Mouse (Mus musculus): ENCODE measurements around the gene Astn1. TPM values are rescaled to one million over a fixed set of nuclear protein-coding genes. Genes with fewer than 3 reads are reported as not detected.

Gene Astn1
- polyA plus RNA-seq, 1 experiment from 2014 or later, result 1.0 TPM

DNA sequence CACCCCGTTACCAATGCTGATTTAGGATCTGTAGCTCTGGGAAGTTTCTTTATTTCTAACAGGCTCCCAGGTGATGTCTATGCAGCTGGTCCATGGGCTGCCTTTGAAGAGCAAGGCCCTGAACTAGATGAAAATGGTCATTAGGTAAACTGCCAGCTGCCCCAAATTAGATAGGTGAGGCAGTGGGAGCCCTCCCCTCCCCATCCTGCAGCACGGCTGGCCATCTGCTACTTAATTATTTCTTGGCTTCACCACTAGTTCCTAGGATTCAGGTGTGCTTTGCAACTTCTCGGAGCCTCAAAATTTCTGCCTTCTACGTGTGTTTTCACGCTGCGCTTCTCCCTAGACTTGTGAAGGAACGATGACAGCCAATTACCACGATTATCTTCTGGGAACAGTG, 59.4 kb downstream of the Astn1 start:
- peaks cover 3% of the 10 kb centered on the region; the same call in 1 of the 2 replicates for H3K9me3 ChIP-seq (ENCODE audit: control insufficient read depth, low read length)
- no peaks in the 10 kb centered on the region for H3K27me3 ChIP-seq (ENCODE audit: control insufficient read depth, insufficient read depth, low read length)
- H3K4me2 ChIP-seq (ENCODE audit: low read length), result no peak overlapping the region
- no peaks in the 10 kb centered on the region for H3K36me3 ChIP-seq (ENCODE audit: control insufficient read depth, insufficient read depth, low read length)
- WGBS, result 75% methylated on average over 8 of the region's 8 CpGs
- H3K4me3 ChIP-seq (ENCODE audit: control insufficient read depth in 1 of 2, insufficient read depth in 1 of 2, low read depth in 1 of 2, low read length in 2 of 2), result no peak overlapping the region
- no peaks in the 10 kb centered on the region for H3K4me1 ChIP-seq (ENCODE audit: control insufficient read depth in 2 of 2, insufficient read depth in 2 of 2, low read length in 2 of 2)
- no peak for ATAC-seq (ENCODE audit: insufficient number of reproducible peaks, insufficient read depth, low FRiP score, low read depth)
- H3K27ac ChIP-seq (replicated peaks in 1 of 2; ENCODE audit: control insufficient read depth in 1 of 2, insufficient read depth in 1 of 2, low read depth in 2 of 2, low read length in 2 of 2), result no peak overlapping the region
- no peak overlapping the region for H3K9ac ChIP-seq (ENCODE audit: low read length)

DNA sequence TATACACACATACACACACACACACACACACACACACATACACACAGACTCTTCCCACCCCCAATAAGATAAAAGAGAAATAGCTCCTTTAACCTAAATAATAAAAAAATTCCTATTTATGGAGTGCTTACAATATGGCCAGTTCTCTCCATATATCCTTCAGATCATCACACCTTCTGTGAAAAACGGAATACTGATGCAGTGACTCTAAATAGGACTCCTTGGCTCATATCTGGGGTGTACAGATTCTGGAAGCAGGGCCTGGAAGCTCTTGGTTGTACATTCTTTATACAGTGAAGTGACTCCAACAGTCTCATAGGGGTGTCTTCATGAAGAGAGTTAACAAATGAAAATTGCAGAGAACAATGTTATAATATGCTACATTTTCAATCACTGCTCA, 60.7 kb downstream of the Astn1 start:
- ATAC-seq (ENCODE audit: insufficient number of reproducible peaks, insufficient read depth, low FRiP score, low read depth), result no peak
- H3K9me3 ChIP-seq (ENCODE audit: control insufficient read depth, low read length), result peaks cover 3% of the 10 kb centered on the region; the same call in 1 of the 2 replicates
- no peak overlapping the region for H3K27ac ChIP-seq (replicated peaks in 1 of 2; ENCODE audit: control insufficient read depth in 1 of 2, insufficient read depth in 1 of 2, low read depth in 2 of 2, low read length in 2 of 2)
- H3K4me1 ChIP-seq (ENCODE audit: control insufficient read depth in 2 of 2, insufficient read depth in 2 of 2, low read length in 2 of 2), result no peaks in the 10 kb centered on the region
- no peaks in the 10 kb centered on the region for H3K27me3 ChIP-seq (ENCODE audit: control insufficient read depth, insufficient read depth, low read length)
- H3K9ac ChIP-seq (ENCODE audit: low read length), result no peak overlapping the region
- no peaks in the 10 kb centered on the region for H3K36me3 ChIP-seq (ENCODE audit: control insufficient read depth, insufficient read depth, low read length)
- 57% methylated on average over 1 of the region's 1 CpGs for WGBS
- H3K4me2 ChIP-seq (ENCODE audit: low read length), result no peak overlapping the region
- no peak overlapping the region for H3K4me3 ChIP-seq (ENCODE audit: control insufficient read depth in 1 of 2, insufficient read depth in 1 of 2, low read depth in 1 of 2, low read length in 2 of 2)

DNA sequence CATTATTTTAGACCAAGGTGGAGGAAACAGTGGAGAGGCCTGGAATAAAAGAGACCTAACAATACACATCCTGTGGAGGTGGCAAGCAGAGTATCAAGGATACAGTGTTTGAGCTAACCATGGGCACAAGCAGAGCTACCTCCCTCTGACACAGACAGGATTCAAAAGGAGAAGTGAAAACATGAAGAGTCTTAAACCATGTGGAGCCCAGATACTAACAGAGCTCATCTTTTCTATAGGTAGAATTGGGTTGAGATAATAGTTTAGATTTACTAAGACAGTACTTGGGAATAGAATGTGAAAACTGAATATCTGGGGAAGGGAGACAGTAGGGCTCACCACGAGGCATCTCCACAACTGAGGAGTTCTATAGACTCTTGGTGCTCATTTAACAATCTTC, 84.0 kb downstream of the Astn1 start:
- WGBS, result 54% methylated on average over 1 of the region's 1 CpGs
- Histone ChIP-seq H3K9ac (ENCODE audit: low read length) (no peak overlapping the region), H3K4me2 (ENCODE audit: low read length) (no peak overlapping the region), H3K9me3 (ENCODE audit: control insufficient read depth, low read length) (no peaks in the 10 kb centered on the region), H3K4me3 (ENCODE audit: control insufficient read depth in 1 of 2, insufficient read depth in 1 of 2, low read depth in 1 of 2, low read length in 2 of 2) (no peak overlapping the region), H3K36me3 (ENCODE audit: control insufficient read depth, insufficient read depth, low read length) (no peaks in the 10 kb centered on the region), H3K27me3 (ENCODE audit: control insufficient read depth, insufficient read depth, low read length) (no peaks in the 10 kb centered on the region), H3K4me1 (ENCODE audit: control insufficient read depth in 2 of 2, insufficient read depth in 2 of 2, low read length in 2 of 2) (no peaks in the 10 kb centered on the region), H3K27ac (replicated peaks in 1 of 2; ENCODE audit: control insufficient read depth in 1 of 2, insufficient read depth in 1 of 2, low read depth in 2 of 2, low read length in 2 of 2) (no peak overlapping the region)
- no peak for ATAC-seq (ENCODE audit: insufficient number of reproducible peaks, insufficient read depth, low FRiP score, low read depth)

DNA sequence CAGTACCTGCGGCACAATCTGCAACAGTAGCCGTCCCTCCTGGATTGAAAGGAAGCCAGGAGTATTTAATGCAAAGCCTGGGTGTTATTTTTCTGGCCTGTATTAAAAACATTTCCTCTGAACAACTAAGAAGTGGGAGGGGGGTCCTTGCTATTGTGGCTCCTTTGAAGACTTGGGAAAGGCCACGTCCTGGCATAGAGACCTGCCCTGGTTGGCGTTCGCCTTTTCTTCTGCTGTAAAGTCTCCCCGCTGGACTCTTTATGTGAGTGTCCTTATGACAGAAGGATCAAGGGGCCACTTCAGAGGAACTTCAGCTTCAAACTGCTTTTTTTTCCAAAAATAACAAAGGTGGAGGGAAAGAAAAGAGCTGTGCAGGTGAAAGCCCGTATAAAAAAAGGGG, 85.9 kb downstream of the Astn1 start:
- H3K9me3 ChIP-seq (ENCODE audit: control insufficient read depth, low read length), result no peaks in the 10 kb centered on the region
- 85% methylated on average over 7 of the region's 7 CpGs for WGBS
- no peak overlapping the region for H3K4me3 ChIP-seq (ENCODE audit: control insufficient read depth in 1 of 2, insufficient read depth in 1 of 2, low read depth in 1 of 2, low read length in 2 of 2)
- H3K36me3 ChIP-seq (ENCODE audit: control insufficient read depth, insufficient read depth, low read length), result no peaks in the 10 kb centered on the region
- no peak for ATAC-seq (ENCODE audit: insufficient number of reproducible peaks, insufficient read depth, low FRiP score, low read depth)
- H3K27ac ChIP-seq (replicated peaks in 1 of 2; ENCODE audit: control insufficient read depth in 1 of 2, insufficient read depth in 1 of 2, low read depth in 2 of 2, low read length in 2 of 2), result no peak overlapping the region
- H3K4me1 ChIP-seq (ENCODE audit: control insufficient read depth in 2 of 2, insufficient read depth in 2 of 2, low read length in 2 of 2), result no peaks in the 10 kb centered on the region
- no peaks in the 10 kb centered on the region for H3K27me3 ChIP-seq (ENCODE audit: control insufficient read depth, insufficient read depth, low read length)
- H3K4me2 ChIP-seq (ENCODE audit: low read length), result no peak overlapping the region
- H3K9ac ChIP-seq (ENCODE audit: low read length), result no peak overlapping the region

DNA sequence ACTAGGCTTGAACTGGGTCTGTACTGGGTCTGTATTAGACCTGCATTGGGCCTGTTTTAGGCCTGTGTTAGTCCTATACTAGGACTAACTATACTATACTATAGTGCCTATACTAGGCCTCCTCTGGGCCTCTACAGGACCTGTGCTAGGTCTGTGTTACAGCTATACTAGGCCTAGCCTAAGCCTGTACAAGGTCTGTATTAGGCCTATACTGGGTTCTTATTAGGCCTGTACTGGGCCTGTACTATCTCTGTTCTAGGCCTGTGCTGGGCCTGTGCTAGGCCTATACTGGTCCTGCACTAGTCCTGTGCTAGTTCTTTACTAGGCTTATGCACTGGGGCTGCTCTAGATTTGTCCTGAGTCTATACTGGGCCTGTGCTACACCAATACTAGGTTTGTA, 90.6 kb downstream of the Astn1 start:
- H3K4me3 ChIP-seq (ENCODE audit: control insufficient read depth in 1 of 2, insufficient read depth in 1 of 2, low read depth in 1 of 2, low read length in 2 of 2), result no peak overlapping the region
- H3K36me3 ChIP-seq (ENCODE audit: control insufficient read depth, insufficient read depth, low read length), result no peaks in the 10 kb centered on the region
- H3K27me3 ChIP-seq (ENCODE audit: control insufficient read depth, insufficient read depth, low read length), result no peaks in the 10 kb centered on the region
- no peak overlapping the region for H3K4me2 ChIP-seq (ENCODE audit: low read length)
- H3K9ac ChIP-seq (ENCODE audit: low read length), result no peak overlapping the region
- H3K4me1 ChIP-seq (ENCODE audit: control insufficient read depth in 2 of 2, insufficient read depth in 2 of 2, low read length in 2 of 2), result no peaks in the 10 kb centered on the region
- no peak overlapping the region for H3K27ac ChIP-seq (replicated peaks in 1 of 2; ENCODE audit: control insufficient read depth in 1 of 2, insufficient read depth in 1 of 2, low read depth in 2 of 2, low read length in 2 of 2)
- ATAC-seq (ENCODE audit: insufficient number of reproducible peaks, insufficient read depth, low FRiP score, low read depth), result no peak; the same call in 1 of the 2 replicates
- no peaks in the 10 kb centered on the region for H3K9me3 ChIP-seq (ENCODE audit: control insufficient read depth, low read length)

DNA sequence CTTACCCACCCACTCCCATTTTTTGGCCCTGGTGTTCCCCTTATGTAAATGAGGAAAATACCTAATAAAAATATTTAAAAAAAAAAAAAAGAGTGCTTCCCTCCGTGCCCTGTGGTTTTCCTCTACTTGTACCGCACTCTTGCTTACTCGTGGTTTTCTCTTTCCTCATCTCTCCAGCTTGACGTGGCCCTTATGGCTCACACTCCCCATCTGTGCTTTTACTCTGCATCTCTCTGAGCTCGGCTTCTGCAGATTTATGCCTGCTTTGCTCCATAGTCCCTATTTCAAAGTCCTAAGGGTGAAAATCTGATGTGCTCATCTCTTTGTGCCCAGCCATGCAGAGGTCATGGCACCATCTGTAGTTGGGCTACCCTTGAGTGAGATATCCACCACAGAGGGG, 91.5 kb downstream of the Astn1 start:
- ATAC-seq (ENCODE audit: insufficient number of reproducible peaks, insufficient read depth, low FRiP score, low read depth), result no peak
- no peak overlapping the region for H3K9ac ChIP-seq (ENCODE audit: low read length)
- no peaks in the 10 kb centered on the region for H3K4me1 ChIP-seq (ENCODE audit: control insufficient read depth in 2 of 2, insufficient read depth in 2 of 2, low read length in 2 of 2)
- no peaks in the 10 kb centered on the region for H3K36me3 ChIP-seq (ENCODE audit: control insufficient read depth, insufficient read depth, low read length)
- H3K4me3 ChIP-seq (ENCODE audit: control insufficient read depth in 1 of 2, insufficient read depth in 1 of 2, low read depth in 1 of 2, low read length in 2 of 2), result no peak overlapping the region
- H3K27ac ChIP-seq (replicated peaks in 1 of 2; ENCODE audit: control insufficient read depth in 1 of 2, insufficient read depth in 1 of 2, low read depth in 2 of 2, low read length in 2 of 2), result no peak overlapping the region
- no peaks in the 10 kb centered on the region for H3K9me3 ChIP-seq (ENCODE audit: control insufficient read depth, low read length)
- no peaks in the 10 kb centered on the region for H3K27me3 ChIP-seq (ENCODE audit: control insufficient read depth, insufficient read depth, low read length)
- 81% methylated on average over 5 of the region's 5 CpGs for WGBS
- H3K4me2 ChIP-seq (ENCODE audit: low read length), result no peak overlapping the region

DNA sequence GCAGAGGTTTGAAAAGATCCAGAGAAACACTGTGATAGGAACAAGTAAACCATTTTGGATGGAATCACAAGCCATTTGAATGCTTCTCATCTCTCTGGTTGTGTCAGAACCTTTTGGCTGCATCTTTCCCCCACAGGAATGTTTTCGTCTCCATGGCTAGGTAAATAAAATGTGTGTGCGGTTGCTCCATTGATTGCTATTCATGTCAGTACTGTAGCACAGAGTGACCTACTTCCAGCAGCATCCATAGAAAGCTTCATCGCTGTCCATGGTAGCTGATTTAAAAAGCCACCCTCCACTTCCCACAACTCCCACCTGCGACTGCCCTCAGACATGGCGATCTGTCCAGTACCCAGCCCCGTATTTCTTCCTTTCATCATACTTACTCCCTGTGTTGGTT, 101.9 kb downstream of the Astn1 start:
- Histone ChIP-seq H3K4me2 (ENCODE audit: low read length) (no peak overlapping the region), H3K9ac (ENCODE audit: low read length) (no peak overlapping the region), H3K27me3 (ENCODE audit: control insufficient read depth, insufficient read depth, low read length) (no peaks in the 10 kb centered on the region), H3K27ac (replicated peaks in 1 of 2; ENCODE audit: control insufficient read depth in 1 of 2, insufficient read depth in 1 of 2, low read depth in 2 of 2, low read length in 2 of 2) (no peak overlapping the region), H3K4me1 (ENCODE audit: control insufficient read depth in 2 of 2, insufficient read depth in 2 of 2, low read length in 2 of 2) (no peaks in the 10 kb centered on the region), H3K9me3 (ENCODE audit: control insufficient read depth, low read length) (no peaks in the 10 kb centered on the region), H3K4me3 (ENCODE audit: control insufficient read depth in 1 of 2, insufficient read depth in 1 of 2, low read depth in 1 of 2, low read length in 2 of 2) (no peak overlapping the region), H3K36me3 (ENCODE audit: control insufficient read depth, insufficient read depth, low read length) (no peaks in the 10 kb centered on the region)
- no peak for ATAC-seq (ENCODE audit: insufficient number of reproducible peaks, insufficient read depth, low FRiP score, low read depth)
- 56% methylated on average over 6 of the region's 6 CpGs for WGBS

DNA sequence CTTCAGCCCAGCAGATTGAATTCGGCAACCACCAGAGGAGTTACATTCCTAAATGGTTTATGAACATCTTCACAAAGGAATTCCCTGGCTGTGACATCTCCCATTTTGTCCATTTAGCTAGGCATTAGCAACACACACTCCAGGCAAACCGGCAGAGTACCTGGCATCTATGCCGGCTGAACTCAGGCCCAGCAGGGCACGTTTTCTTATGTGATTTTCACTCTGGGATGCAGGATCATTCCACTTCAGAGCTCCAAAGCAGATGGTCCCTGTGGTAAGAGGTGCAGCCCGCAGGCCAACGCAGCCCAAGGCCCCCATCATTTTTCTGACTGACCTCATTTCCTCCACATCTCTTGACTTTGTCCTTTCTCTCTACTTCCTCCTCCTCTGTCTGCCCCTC, 103.2 kb downstream of the Astn1 start:
- H3K9me3 ChIP-seq (ENCODE audit: control insufficient read depth, low read length), result no peaks in the 10 kb centered on the region
- no peak overlapping the region for H3K4me2 ChIP-seq (ENCODE audit: low read length)
- no peak overlapping the region for H3K9ac ChIP-seq (ENCODE audit: low read length)
- no peaks in the 10 kb centered on the region for H3K4me1 ChIP-seq (ENCODE audit: control insufficient read depth in 2 of 2, insufficient read depth in 2 of 2, low read length in 2 of 2)
- no peaks in the 10 kb centered on the region for H3K27me3 ChIP-seq (ENCODE audit: control insufficient read depth, insufficient read depth, low read length)
- no peak overlapping the region for H3K4me3 ChIP-seq (ENCODE audit: control insufficient read depth in 1 of 2, insufficient read depth in 1 of 2, low read depth in 1 of 2, low read length in 2 of 2)
- 57% methylated on average over 6 of the region's 6 CpGs for WGBS
- no peak overlapping the region for H3K27ac ChIP-seq (replicated peaks in 1 of 2; ENCODE audit: control insufficient read depth in 1 of 2, insufficient read depth in 1 of 2, low read depth in 2 of 2, low read length in 2 of 2)
- no peak for ATAC-seq (ENCODE audit: insufficient number of reproducible peaks, insufficient read depth, low FRiP score, low read depth)
- H3K36me3 ChIP-seq (ENCODE audit: control insufficient read depth, insufficient read depth, low read length), result no peaks in the 10 kb centered on the region

Data from heart, embryonic 14.5 days (tissue).